Mouse (Mus musculus) hindbrain, embryonic 13.5 days (tissue): ENCODE data around the gene Otp. TPM values are rescaled to one million over a fixed set of nuclear protein-coding genes. Genes with fewer than 3 reads are reported as not detected.

Source experiments
- ATAC-seq: fragments of 200-750 bp; cut with Nextera tagmentation; 2 replicates; pipeline ENCODE4 v1.8.0; 2017; ENCODE audit warnings: moderate TSS enrichment; ENCODE audit not compliant: low FRiP score
- H3K27ac ChIP-seq: fragments of 300-500 bp; sonication (generic); 2 replicates; pipeline ENCODE4 v1.5.1; 2015; ENCODE audit warnings: inconsistent platforms, mild to moderate bottlenecking, moderate library complexity
- H3K27me3 ChIP-seq: fragments of 300-500 bp; sonication (generic); 2 replicates; pipeline ENCODE4 v1.6.1; 2015; ENCODE audit warnings: mild to moderate bottlenecking, inconsistent platforms
- H3K36me3 ChIP-seq: fragments of 300-500 bp; sonication (generic); 2 replicates; pipeline ENCODE4 v1.6.1; 2015; ENCODE audit warnings: mild to moderate bottlenecking, inconsistent platforms
- H3K4me1 ChIP-seq: fragments of 300-500 bp; sonication (generic); replicated peaks from 2 replicates; pipeline ENCODE4 v1.6.1; 2015; ENCODE audit warnings: inconsistent platforms
- H3K4me2 ChIP-seq: fragments of 300-500 bp; sonication (generic); 2 replicates; pipeline ENCODE4 v1.6.1; 2015; ENCODE audit warnings: inconsistent platforms, mild to moderate bottlenecking, moderate library complexity
- H3K4me3 ChIP-seq: fragments of 300-500 bp; sonication (generic); 2 replicates; pipeline ENCODE4 v1.5.1; 2015; ENCODE audit warnings: mild to moderate bottlenecking, inconsistent platforms
- H3K9ac ChIP-seq: fragments of 300-500 bp; sonication (generic); 2 replicates; pipeline ENCODE4 v1.6.1; 2015; ENCODE audit warnings: mild to moderate bottlenecking, inconsistent platforms
- H3K9me3 ChIP-seq: fragments of 300-500 bp; sonication (generic); 2 replicates; pipeline ENCODE4 v1.6.1; 2016; ENCODE audit warnings: inconsistent platforms
- WGBS: fragments of 180-500 bp; shearing (Covaris S2); methylation state at CpG from one replicate; pipeline ENCODE4 v1.1.7; 2015; 5-methylcytosine and 5-hydroxymethylcytosine counted together
- polyA plus RNA-seq: library from polyadenylated mRNA; unstranded; fragments of >200 nt; fragmentation: Nextera tagmentation; extraction: Ambion mirVana; gene quantifications from 2 replicates; pipeline ENCODE4 v1.2.1, GENCODE M21; 2015

Gene Otp
- polyA plus RNA-seq, 1 experiment from 2014 or later = 10.0 TPM

DNA sequence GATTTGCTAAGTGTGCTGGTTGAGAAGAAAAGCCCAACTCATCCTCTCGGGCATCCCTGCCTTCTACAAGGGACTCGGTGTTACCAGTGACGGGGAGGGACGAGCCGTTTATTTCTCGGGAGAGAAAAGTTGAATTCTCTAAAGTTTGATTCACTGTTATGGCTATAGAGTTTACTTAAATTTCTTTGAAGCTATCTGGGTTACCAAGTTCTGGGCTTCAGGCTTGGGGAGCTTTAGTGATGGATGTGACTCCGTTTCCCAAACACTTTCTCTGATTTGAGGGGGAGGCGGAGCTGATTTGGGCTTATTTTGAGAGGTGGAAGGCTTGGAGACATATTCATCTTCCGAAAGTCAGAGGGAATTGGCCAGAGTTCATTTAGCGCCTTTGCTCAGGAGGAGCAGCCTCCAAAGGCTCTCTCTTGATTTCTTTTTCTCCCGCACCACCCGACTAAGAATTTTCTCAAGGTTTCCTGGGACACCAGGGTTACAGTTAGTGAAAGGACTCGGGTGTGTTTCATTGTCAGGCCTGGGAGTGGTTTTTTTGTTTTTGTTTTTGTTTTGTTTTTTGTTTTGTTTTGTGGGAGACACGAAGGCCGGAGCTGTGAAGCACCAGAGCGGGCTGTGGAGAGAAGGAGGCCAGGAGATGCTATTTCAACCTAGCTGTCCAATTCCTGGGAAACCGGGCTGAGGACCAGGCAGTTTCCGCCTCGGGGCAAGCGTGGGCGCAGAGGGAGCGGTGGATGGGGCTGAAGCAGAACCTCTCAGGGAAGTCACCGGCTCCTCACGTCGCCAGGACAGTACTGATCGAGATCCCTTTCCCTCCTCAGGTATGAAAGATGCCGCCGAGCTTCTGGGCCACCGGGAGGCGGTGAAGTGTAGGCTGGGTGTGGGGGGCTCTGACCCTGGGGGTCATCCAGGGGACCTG, 1.1 kb downstream of the Otp start:
- 0 out of 2 replicates have a peak overlapping the region, but pooled peaks have one; percentile 4 for H3K4me2 ChIP-seq
- H3K27me3 ChIP-seq = peaks cover 82% of the 10 kb centered on the region
- WGBS = under 1% methylated on average over 30 of the region's 30 CpGs
- no peaks in the 10 kb centered on the region for H3K36me3 ChIP-seq
- peak overlapping the region; percentile 38 for H3K4me3 ChIP-seq
- no peaks in the 10 kb centered on the region for H3K9me3 ChIP-seq
- peaks cover 8% of the 10 kb centered on the region for H3K4me1 ChIP-seq
- H3K9ac ChIP-seq = peak overlapping the region; percentile 62
- ATAC-seq = no peak
- peak overlapping the region; percentile 81 for H3K27ac ChIP-seq

DNA sequence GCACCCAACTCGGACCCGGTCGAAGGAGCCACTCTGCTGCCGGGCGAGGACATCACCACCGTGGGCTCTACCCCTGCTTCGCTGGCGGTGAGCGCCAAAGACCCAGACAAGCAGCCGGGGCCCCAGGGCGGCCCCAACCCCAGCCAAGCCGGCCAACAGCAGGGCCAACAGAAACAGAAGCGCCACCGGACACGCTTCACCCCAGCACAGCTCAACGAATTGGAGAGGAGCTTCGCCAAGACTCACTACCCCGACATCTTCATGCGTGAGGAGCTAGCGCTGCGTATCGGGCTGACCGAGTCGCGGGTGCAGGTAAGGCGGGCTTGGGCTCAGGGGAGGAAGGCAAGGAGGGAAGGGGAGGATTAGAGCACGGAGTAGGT, 1.8 kb downstream of the Otp start:
- H3K4me2 ChIP-seq = 0 out of 2 replicates have a peak overlapping the region, but pooled peaks have one; percentile 4
- peak overlapping the region; percentile 38 for H3K4me3 ChIP-seq
- under 1% methylated on average over 26 of the region's 27 CpGs for WGBS
- peaks cover 82% of the 10 kb centered on the region for H3K27me3 ChIP-seq
- peak overlapping the region; percentile 81 for H3K27ac ChIP-seq
- H3K9me3 ChIP-seq = no peaks in the 10 kb centered on the region
- ATAC-seq = 0 out of 2 replicates have a peak, but pooled peaks have one; percentile 12
- H3K36me3 ChIP-seq = no peaks in the 10 kb centered on the region
- peaks cover 8% of the 10 kb centered on the region for H3K4me1 ChIP-seq
- peak overlapping the region; percentile 62 for H3K9ac ChIP-seq

DNA sequence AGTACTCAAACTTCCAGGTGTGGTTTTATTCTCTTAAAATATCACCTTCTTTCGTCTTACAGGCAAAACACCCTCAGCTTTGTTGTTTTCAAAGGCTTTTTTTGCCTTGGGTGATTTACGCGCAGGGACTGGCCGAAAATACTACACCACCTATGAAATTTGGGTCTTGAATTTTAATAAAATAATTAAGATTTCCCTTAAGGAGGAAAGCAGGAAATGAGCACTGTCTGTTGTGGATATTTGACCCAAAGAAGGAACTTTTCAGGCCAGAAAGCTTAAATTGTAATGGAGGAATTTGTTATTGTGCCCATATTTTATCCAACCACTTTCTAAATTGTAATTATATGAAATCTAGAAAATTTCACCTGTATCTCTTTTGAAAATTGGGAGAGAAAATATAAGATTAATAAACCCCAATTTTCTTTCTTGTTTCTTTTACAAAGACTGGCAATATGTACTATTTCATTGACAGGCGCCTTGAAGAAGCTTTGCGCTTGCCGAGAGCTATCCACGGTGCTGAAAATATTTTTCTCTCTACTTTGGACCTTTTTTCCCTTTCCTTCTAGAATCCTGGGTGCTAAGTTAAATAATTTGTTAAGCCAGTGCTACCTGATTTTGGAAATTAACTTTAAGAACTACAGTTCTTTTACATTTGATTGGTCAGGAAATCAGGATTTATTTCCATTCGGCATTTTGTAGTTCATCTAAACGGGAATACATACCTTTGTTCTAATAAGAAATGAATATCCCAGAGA, 2.8 kb downstream of the Otp start:
- ATAC-seq = no peak
- Histone ChIP-seq H3K9me3 (no peaks in the 10 kb centered on the region), H3K27ac (peak overlapping the region; percentile 81), H3K4me1 (peaks cover 16% of the 10 kb centered on the region), H3K4me3 (peak overlapping the region; percentile 38), H3K27me3 (peaks cover 83% of the 10 kb centered on the region), H3K36me3 (no peaks in the 10 kb centered on the region), H3K9ac (peak overlapping the region; percentile 62; the same call in 1 of the 2 replicates), H3K4me2 (no peak overlapping the region)
- WGBS = 9% methylated on average over 10 of the region's 10 CpGs

DNA sequence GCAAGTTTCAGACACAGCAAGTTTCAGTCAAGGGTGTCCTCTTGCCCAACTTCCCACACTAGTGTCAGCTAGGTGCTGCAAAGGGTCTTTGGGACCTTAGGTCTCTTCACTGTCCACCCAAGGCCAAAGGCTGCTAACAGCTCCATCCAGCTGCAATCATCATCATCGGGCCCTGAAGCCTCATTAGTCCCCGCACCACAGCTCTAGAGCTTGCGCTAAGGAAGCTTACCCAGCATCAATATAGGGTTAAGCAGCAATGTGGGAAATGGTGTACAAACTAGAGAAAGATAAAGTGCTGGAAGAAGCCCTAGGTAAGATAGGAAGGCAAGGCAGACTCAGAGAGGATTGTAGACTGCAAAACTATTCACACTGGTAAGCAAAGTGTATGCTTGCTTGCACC, 5.8 kb downstream of the Otp start:
- H3K4me3 ChIP-seq = peak overlapping the region; percentile 40
- peak overlapping the region; percentile 53 for H3K9ac ChIP-seq
- peaks cover 85% of the 10 kb centered on the region for H3K27me3 ChIP-seq
- no peak for ATAC-seq
- 1% methylated on average over 3 of the region's 3 CpGs for WGBS
- peak overlapping the region; percentile 57 for H3K4me2 ChIP-seq
- H3K9me3 ChIP-seq = no peaks in the 10 kb centered on the region
- no peaks in the 10 kb centered on the region for H3K36me3 ChIP-seq
- peaks cover 26% of the 10 kb centered on the region for H3K4me1 ChIP-seq
- peak overlapping the region; percentile 85 for H3K27ac ChIP-seq

DNA sequence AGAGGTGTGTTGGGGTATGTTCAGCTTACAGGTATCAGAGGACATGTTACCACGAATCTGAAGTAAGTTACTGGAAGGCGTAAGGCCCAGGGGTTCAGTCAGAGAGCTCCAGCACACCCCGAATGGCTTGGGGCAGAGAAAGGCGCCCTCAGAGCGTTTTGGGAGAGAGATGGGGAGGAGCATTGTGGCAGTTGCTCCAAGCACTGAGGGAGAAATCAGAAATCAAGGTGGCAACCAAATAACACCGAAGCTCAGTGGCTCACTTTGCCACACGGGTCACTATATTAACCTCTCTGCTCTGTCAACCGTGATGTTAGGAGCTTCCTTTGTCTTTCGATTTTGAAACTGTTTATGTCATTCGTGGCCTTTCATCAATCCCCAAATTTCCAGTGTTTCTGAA, 6.8 kb downstream of the Otp start:
- WGBS = 2% methylated on average over 10 of the region's 10 CpGs
- Histone ChIP-seq H3K36me3 (no peaks in the 10 kb centered on the region), H3K4me1 (peaks cover 26% of the 10 kb centered on the region), H3K27me3 (peaks cover 84% of the 10 kb centered on the region), H3K4me2 (peak overlapping the region; percentile 57), H3K4me3 (peak overlapping the region; percentile 40), H3K9me3 (no peaks in the 10 kb centered on the region), H3K9ac (peak overlapping the region; percentile 53; the same call in 1 of the 2 replicates), H3K27ac (peak overlapping the region; percentile 85)
- no peak for ATAC-seq

DNA sequence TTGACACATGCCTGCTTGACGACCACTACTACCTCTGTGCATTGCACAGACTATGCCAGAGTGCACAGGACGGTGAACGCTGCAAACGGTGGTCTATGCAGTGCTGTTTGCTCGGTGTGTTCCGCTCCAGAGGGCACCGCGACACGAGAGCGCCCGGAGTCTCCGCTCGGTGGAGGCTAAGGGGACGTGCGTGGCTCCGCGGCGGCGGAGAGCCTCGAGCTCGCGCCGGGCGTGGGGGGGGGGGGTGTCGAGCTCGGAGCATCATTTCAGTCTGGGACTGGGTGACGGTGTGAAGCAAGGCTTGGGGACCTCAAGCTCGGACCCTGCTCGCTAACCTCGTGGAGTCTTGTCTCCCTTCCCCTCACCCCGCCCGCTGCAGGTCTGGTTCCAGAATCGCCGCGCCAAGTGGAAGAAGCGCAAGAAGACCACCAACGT, 7.3 kb downstream of the Otp start:
- under 1% methylated on average over 37 of the region's 37 CpGs for WGBS
- Histone ChIP-seq H3K27me3 (peaks cover 83% of the 10 kb centered on the region), H3K4me2 (peak overlapping the region; percentile 57), H3K4me3 (peak overlapping the region; percentile 40), H3K9me3 (no peaks in the 10 kb centered on the region), H3K9ac (peak overlapping the region; percentile 65), H3K36me3 (no peaks in the 10 kb centered on the region), H3K4me1 (peaks cover 26% of the 10 kb centered on the region), H3K27ac (peak overlapping the region; percentile 85)
- peak; percentile 73 for ATAC-seq

DNA sequence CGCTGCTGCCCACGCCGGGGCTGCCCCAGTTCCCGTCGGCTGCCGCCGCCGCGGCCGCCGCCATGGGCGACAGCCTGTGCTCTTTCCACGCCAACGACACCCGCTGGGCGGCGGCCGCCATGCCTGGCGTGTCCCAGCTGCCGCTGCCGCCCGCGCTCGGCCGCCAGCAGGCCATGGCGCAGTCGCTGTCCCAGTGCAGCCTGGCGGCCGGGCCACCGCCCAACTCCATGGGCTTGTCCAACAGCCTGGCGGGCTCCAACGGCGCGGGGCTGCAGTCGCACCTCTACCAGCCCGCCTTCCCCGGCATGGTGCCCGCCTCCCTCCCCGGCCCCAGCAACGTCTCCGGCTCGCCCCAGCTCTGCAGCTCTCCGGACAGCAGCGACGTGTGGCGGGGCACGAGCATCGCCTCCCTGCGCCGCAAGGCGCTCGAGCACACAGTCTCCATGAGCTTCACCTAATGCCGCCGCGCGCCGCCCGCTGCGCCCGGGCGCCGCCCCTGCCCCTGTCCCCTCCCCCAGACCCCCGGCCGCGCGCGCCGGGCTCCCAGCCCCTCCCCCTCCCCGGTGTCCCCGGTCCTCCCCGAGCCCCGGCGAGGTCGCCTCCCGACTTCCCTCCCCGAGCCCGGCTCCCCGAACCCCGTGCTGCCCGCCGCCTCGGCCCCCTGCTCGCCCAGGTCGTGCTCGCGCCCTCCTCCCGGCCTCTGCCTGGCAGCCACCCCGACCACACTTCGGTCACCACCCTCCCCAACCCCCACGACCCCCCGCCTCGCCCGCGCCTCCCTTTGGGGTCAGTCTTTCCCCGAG, 8.0 kb downstream of the Otp start:
- Histone ChIP-seq H3K27ac (peak overlapping the region; percentile 85), H3K36me3 (no peaks in the 10 kb centered on the region), H3K9ac (peak overlapping the region; percentile 65), H3K4me2 (peak overlapping the region; percentile 57), H3K4me1 (peaks cover 26% of the 10 kb centered on the region), H3K4me3 (peak overlapping the region; percentile 40), H3K27me3 (peaks cover 85% of the 10 kb centered on the region), H3K9me3 (no peaks in the 10 kb centered on the region)
- peak; percentile 74 for ATAC-seq
- WGBS = under 1% methylated on average over 84 of the region's 95 CpGs

DNA sequence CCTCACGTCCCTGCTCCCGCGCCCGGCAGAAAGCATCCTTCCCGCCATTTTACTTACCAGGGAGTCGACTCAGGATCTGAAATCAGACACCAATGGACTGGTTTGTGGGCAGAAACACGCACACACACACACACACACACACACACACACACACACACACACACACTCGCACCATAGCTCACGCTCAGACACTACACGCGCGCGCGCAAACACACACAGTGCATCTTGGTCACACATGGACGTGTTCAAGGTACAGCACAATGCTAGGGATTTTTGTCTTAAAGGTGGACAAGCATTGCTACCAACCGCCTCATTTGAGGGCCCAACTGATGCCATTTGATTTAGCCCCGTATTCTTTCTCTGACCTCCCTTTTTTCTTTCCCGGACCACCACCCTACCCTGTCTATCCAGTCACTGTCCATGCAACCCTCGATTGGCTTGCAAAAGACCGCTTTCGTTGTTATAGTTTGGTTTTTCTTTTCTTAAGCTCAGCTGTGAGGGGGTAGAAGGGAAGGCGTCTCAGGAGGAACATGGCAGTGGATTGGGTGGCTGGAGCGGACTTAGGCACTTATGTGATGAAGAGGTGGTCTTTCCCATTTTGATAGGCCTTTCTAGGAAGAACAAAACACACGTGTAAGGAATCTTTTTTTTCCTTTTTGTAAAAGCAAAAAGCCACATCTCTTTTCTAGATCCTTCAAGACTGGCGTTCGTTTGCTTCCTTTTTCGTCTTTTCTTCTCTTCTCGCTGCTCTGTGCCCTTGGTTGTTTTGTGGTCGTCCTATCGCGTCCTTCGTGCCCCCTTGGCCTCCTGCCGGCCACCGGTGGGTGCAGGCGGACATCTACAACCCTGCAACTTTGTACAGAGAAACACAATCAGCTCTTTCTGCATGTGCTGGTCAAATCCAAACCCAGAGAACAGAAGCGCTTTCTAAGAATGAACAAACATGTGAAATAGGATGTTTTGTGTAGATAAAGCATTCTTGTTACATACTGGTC, 8.9 kb downstream of the Otp start:
- Histone ChIP-seq H3K27ac (peak overlapping the region; percentile 85), H3K27me3 (peaks cover 91% of the 10 kb centered on the region), H3K4me1 (peaks cover 26% of the 10 kb centered on the region), H3K4me2 (peak overlapping the region; percentile 57), H3K4me3 (peak overlapping the region; percentile 40), H3K9ac (peak overlapping the region; percentile 65; the same call in 1 of the 2 replicates), H3K36me3 (no peaks in the 10 kb centered on the region), H3K9me3 (no peaks in the 10 kb centered on the region)
- 2% methylated on average over 36 of the region's 36 CpGs for WGBS
- ATAC-seq = no peak

DNA sequence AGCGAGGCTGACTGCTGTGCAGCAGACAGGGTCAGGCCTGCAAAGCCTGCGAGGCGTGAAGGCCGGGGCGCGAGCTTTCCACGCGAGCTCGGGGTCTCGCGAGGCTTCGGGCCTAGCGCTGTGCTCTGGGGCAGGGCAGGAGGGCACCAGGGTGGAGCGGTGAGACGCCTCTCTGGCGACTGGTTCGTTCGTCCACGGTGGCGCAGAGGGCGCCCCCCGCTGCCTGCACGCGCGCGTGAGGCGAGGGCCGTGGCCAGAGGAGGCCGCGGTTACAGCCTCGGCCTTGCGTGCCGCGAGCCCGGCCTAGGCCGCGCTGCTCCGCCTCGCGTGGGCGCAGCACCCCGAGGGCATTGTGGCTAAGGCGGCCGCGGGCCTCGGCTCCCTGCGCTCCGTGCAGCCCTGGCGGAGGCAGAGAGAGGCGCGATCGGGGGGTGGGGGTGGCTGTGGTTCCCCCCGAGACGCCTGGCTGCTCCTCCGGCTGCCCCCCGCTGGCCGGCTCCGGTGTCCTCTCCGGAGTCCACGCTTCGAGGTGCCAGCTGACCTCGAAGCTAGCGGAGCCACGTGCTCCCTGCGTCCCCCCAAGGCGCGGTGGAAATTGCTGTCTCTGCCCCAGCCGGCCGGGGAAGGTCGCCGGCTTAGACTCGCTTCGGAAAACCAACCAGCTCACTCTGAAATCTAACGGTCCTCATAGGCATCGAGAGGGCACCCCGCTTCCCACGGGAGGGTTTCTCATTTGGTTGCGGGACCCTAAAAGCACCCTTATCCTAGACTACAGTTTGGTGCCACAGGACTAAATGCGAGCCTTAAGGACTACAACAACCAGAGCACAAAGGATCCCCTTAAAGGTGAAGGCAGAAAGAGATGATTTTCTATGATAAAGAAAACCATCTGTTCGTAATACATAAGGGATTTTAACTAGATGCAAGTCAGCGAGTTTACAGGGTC, 10.2 kb downstream of the Otp start:
- WGBS = 1% methylated on average over 81 of the region's 81 CpGs
- H3K27ac ChIP-seq = peak overlapping the region; percentile 83

DNA sequence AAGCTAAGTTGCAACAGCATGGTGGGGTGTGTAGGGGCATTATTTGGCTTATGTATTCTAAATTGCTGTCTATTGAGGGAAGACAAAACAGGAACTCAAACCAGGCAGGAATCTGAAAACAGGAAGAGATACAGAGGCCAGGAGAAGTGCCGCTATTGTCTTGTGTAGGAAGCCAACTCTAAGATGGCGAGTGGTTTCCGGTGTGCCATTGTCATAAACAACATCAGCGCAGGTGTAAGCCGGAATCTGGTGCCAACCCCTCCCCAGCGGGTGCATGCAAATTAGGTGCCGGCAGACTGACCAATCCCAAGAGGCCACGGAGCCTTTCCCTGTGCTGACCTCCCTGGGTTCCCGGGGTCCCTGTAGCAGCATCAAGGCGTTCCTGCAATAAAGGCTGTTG, 32.4 kb downstream of the Otp start:
- WGBS = 93% methylated on average over 10 of the region's 10 CpGs

More for the DNA sequence above, 10.2 kb downstream of the Otp start:
- H3K4me2 ChIP-seq = peak overlapping the region; percentile 40
- H3K4me3 ChIP-seq = peak overlapping the region; percentile 24
- 0 out of 2 replicates have a peak, but pooled peaks have one; percentile 33 for ATAC-seq
- H3K27me3 ChIP-seq = peaks cover 94% of the 10 kb centered on the region
- H3K4me1 ChIP-seq = peaks cover 26% of the 10 kb centered on the region
- no peaks in the 10 kb centered on the region for H3K36me3 ChIP-seq
- peak overlapping the region; percentile 53 for H3K9ac ChIP-seq
- no peaks in the 10 kb centered on the region for H3K9me3 ChIP-seq

More for the DNA sequence above, 32.4 kb downstream of the Otp start:
- ATAC-seq = no peak
- Histone ChIP-seq H3K27me3 (peaks cover 29% of the 10 kb centered on the region), H3K4me2 (no peak overlapping the region), H3K9me3 (no peaks in the 10 kb centered on the region), H3K4me3 (no peak overlapping the region), H3K9ac (no peak overlapping the region), H3K36me3 (no peaks in the 10 kb centered on the region), H3K4me1 (peaks cover 3% of the 10 kb centered on the region; the same call in 1 of the 2 replicates), H3K27ac (no peak overlapping the region)
